ENCODE assay signal across 8 mouse cellular contexts in the genomic region with DNA sequence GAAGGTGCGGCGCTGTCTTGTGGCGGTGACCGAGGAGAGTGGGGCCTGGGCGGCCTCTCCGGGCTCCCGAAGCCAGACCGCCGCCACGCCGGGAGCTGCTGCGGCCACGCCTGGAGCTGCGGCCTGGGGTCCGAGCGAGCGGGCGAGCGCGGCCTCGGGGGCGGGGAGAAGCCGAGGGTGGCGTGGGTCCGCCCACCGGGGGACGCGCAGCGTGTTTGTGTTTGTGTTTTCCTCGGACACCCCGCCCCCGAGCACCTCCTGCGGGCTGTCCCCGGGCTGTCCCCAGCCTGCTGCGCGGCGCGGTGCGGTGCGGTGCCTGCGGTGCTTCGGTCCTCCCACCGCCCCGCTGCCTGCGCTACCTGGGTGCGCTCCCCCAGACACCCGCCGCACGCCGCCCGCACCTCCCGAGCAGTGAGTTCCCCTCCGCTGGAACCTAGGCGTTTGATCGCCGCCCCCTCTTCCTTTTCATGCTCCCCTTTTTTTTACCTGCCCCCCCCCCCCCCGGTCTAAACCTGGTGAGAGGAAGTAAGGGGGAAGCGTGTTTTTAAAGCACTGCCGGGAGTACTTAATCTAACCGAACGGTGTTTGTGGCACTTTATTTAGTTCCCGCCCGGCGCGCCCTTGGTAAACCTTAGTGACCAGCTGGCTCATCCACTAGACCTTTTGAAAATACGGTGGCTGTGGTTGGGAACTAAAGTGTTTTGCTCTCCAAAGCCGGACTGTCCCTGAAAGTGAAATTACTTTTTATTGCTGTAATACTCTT. TPM values are rescaled to one million over a fixed set of nuclear protein-coding genes. Genes with fewer than 3 reads are reported as not detected.
DNase-seq lines count a peak whose midpoint lies in the region; ATAC-seq and TF ChIP-seq lines count a peak whose summit lies in the region.

No protein-coding gene starts in this region.

- no peak for TF ChIP-seq CTCF in cerebellum, adult 2 months (IDR thresholded peaks at IDR 0.05; ENCODE audit: borderline replicate concordance, insufficient read depth, low read depth, low read length)

- peaks cover 6% of the 10 kb centered on the region; the same call in 1 of the 2 replicates for H3K4me1 ChIP-seq in cerebellum, adult 2 months (ENCODE audit: control insufficient read depth, insufficient read depth, low read length)
- peaks cover 8% of the 10 kb centered on the region; the same call in 1 of the 2 replicates for H3K4me1 ChIP-seq in intestine, embryonic 14.5 days (replicated peaks; ENCODE audit: control insufficient read depth, insufficient read depth, low read length)
- H3K4me1 ChIP-seq in midbrain, embryonic 16.5 days (ENCODE audit: control insufficient read depth, insufficient read depth, low read length): peaks cover 21% of the 10 kb centered on the region

- DNase-seq in layer of hippocampus, adult 11-12 months (ENCODE audit: low spot score): peak; percentile 59
- no peak for DNase-seq in layer of hippocampus, adult 8-10 months (ENCODE audit: low spot score in 2 of 2)
- peak in 1 of 2 experiments; percentile 36 for DNase-seq in cerebellum, adult 2 months
- DNase-seq in gastrocnemius, postnatal 10 days: peak; percentile 55
- DNase-seq in intestine, embryonic 14.5 days (ENCODE audit: low spot score): no peak
- peak; percentile 85 for DNase-seq in liver
- peak; percentile 75 for DNase-seq in splenic B cell, adult 2 months (ENCODE audit: low read depth, low spot score)

- H3K36me3 ChIP-seq in intestine, embryonic 14.5 days (ENCODE audit: control insufficient read depth, insufficient read depth, low read length): peaks cover 8% of the 10 kb centered on the region; the same call in 1 of the 2 replicates
- peaks cover 3% of the 10 kb centered on the region; the same call in 1 of the 2 replicates for H3K36me3 ChIP-seq in midbrain, embryonic 16.5 days (ENCODE audit: control insufficient read depth, insufficient read depth, low read length)
- peaks cover 4% of the 10 kb centered on the region for H3K36me3 ChIP-seq in splenic B cell, adult 2 months (ENCODE audit: control insufficient read depth, insufficient read depth, low read length, poor library complexity, severe bottlenecking)

- no peak for TF ChIP-seq POLR2A in cerebellum, adult 2 months (IDR thresholded peaks at IDR 0.05; ENCODE audit: borderline replicate concordance, insufficient read depth, low read length)

- peak; percentile 77 for ATAC-seq in intestine, embryonic 14.5 days (replicated peaks; ENCODE audit: low FRiP score, low TSS enrichment, low read depth)
- peak; percentile 86 for ATAC-seq in midbrain, embryonic 16.5 days

- H3K27ac ChIP-seq in cerebellum, adult 2 months (ENCODE audit: insufficient read depth, low read length): peak overlapping the region; percentile 55
- H3K27ac ChIP-seq in intestine, embryonic 14.5 days (ENCODE audit: low read depth): peak overlapping the region; percentile 99
- H3K27ac ChIP-seq in midbrain, embryonic 16.5 days (ENCODE audit: low read length): peak overlapping the region; percentile 97

- H3K4me3 ChIP-seq in cerebellum, adult 2 months (replicated peaks; ENCODE audit: insufficient read depth, low read depth, low read length): peak overlapping the region; percentile 100
- peak overlapping the region; percentile 95 for H3K4me3 ChIP-seq in intestine, embryonic 14.5 days (ENCODE audit: low read depth, low read length)
- peak overlapping the region; percentile 95 for H3K4me3 ChIP-seq in midbrain, embryonic 16.5 days (ENCODE audit: low read depth, low read length)

- H3K9me3 ChIP-seq in intestine, embryonic 14.5 days (ENCODE audit: control insufficient read depth, low read length): no peaks in the 10 kb centered on the region
- H3K9me3 ChIP-seq in midbrain, embryonic 16.5 days (replicated peaks; ENCODE audit: control insufficient read depth, low read length, poor library complexity, severe bottlenecking): no peaks in the 10 kb centered on the region

- H3K9ac ChIP-seq in intestine, embryonic 14.5 days (ENCODE audit: low read length): peak overlapping the region; percentile 97
- H3K9ac ChIP-seq in midbrain, embryonic 16.5 days (ENCODE audit: low read depth, low read length): peak overlapping the region; percentile 98

- under 1% methylated on average over 49 of the region's 67 CpGs for WGBS in cerebellum, adult 2 months
- under 1% methylated on average over 55 of the region's 67 CpGs for WGBS in intestine, embryonic 14.5 days
- under 1% methylated on average over 56 of the region's 67 CpGs for WGBS in midbrain, embryonic 16.5 days

- H3K4me2 ChIP-seq in intestine, embryonic 14.5 days (ENCODE audit: low read length): peak overlapping the region; percentile 67
- peak overlapping the region; percentile 82 for H3K4me2 ChIP-seq in midbrain, embryonic 16.5 days (ENCODE audit: low read length)

- no peaks in the 10 kb centered on the region for H3K27me3 ChIP-seq in cerebellum, adult 2 months (ENCODE audit: control insufficient read depth, insufficient read depth, low read length)
- no peaks in the 10 kb centered on the region for H3K27me3 ChIP-seq in intestine, embryonic 14.5 days (replicated peaks; ENCODE audit: control insufficient read depth, insufficient read depth, low read length)
- no peaks in the 10 kb centered on the region for H3K27me3 ChIP-seq in midbrain, embryonic 16.5 days (ENCODE audit: control insufficient read depth, insufficient read depth, low read depth, low read length)
- H3K27me3 ChIP-seq in splenic B cell, adult 2 months (ENCODE audit: control insufficient read depth, insufficient read depth, low read length, poor library complexity, severe bottlenecking): no peaks in the 10 kb centered on the region

RNA-seq across cellular contexts. Expression of gene Cnot2, which starts 0.6 kb away (rescaled TPM):
- 10 to 100 TPM; 63.9 to 92.1 (median 72.4) TPM for total RNA-seq in layer of hippocampus, adult 8-10 months (2022)
- polyA plus RNA-seq in cerebellum, adult 2 months (2012; rRNA removed): 88.1 and 99.3 TPM in 2 replicates
- 10 to 100 TPM; 45.9 to 48.1 TPM for total RNA-seq in gastrocnemius, postnatal 10 days (2021)
- 95.4 and 101 TPM in 2 replicates for polyA plus RNA-seq in intestine, embryonic 14.5 days (2014; fragmentation: Nextera tagmentation; extraction: Ambion mirVana)
- 94.2 and 101 TPM in 2 replicates for polyA plus RNA-seq in midbrain, embryonic 16.5 days (2015; fragmentation: Nextera tagmentation; extraction: Ambion mirVana)

Comparison
In these comparisons a context has a peak if more than half of its experiments do, and no peak if none do; other contexts are left out.
1. DNase-seq: peak in layer of hippocampus, adult 11-12 months (single experiment), gastrocnemius, postnatal 10 days (single experiment), liver (single experiment) and splenic B cell, adult 2 months (single experiment); none in layer of hippocampus, adult 8-10 months (0 of 2) and intestine, embryonic 14.5 days (single experiment).
2. Peak in every context shown above with its lines, with median percentiles within 50 percentile points of each other: H3K27ac ChIP-seq and H3K4me3 ChIP-seq.